Mouse (Mus musculus): Measurements from ENCODE around the gene Exosc6. TPM values are rescaled to one million over a fixed set of nuclear protein-coding genes. Genes with fewer than 3 reads are reported as not detected.
"Not testable (repeated sequence)": the region's sequence is repeated elsewhere in the genome, so short reads cannot be mapped to it uniquely, and the experiment has no call there.

Exosc6 gene
- not detected for polyA plus RNA-seq (2021)

- peak; percentile 85 for ATAC-seq
- POLR2A ChIA-PET, result interaction anchor here (0.6 to 1.6 kb wide), 5 partner anchors 19 to 210 kb away, joined by 3 to 9 read pairs (median 3); no protein-coding TSS in a partner anchor
- TF ChIP-seq CTCF (IDR thresholded peaks at IDR 0.05), result no peak
- CTCF ChIA-PET, result interaction anchor here (0.5 to 2.6 kb wide), 14 partner anchors 10 to 36 kb away, joined by 3 to 13 read pairs (median 4); partner anchors contain the start of genes Aars and Clec18a
- H3K27me3 ChIP-seq, result no peaks in the 10 kb centered on the region
- DNase-seq (ENCODE audit: low read depth, low spot score), result peak; percentile 54
- in situ Hi-C loops (cut with MboI; ENCODE audit: low pct_unique_long_range_greater_than_20kb), result loop anchor here (5.0 kb wide), 1 partner anchor 36 kb away; the partner anchor contains the start of genes Clec18a and Pdpr
Observed at GRCm38 (mm10) chr8:111056158-111056663, at the start of gene Exosc6. Exosc6 (plus strand) TSS chr8:111056339.

DNA sequence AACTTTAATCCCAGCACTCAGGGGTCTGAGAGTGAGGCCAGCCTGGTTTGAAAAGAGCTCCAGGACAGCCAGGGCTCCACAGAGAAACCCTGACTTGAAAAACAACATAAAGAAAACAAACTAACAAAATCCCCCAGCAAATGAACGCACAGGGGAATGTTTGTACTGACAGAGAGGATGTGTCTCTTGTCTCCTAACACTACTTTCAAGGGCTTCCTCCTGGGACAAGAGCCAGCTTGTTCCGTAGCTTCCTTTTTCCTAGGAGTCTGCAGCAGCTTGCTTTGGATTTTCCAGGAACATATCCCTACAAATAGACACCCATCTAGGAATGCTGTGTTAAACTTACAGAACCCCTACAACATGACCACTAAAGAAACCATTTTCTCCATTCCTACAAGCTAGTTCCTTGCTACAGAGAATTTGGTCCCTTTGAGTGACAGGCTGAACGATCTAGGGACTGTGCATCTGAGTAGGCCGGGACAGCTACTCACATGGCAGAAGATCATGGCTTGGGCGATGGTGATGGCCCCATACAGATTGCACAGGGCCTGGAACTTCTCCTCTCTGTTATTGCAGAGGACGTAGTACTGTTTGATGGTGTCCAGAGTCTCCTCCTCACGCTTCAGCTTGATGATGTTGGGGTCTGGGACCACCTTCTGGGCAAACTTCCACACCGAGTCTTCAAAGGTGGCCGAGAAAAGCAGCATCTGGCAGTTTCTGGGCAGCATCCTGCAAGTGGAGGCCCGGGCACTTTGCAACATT lies 45.7 kb upstream of the Exosc6 start:
- H3K27me3 ChIP-seq; DNase-seq (ENCODE audit: low read depth, low spot score); ATAC-seq; CTCF ChIA-PET; in situ Hi-C loops (cut with MboI; ENCODE audit: low pct_unique_long_range_greater_than_20kb): not testable (repeated sequence)
- POLR2A ChIA-PET, result interaction anchor here (0.6 kb wide), 1 partner anchor 33 kb away, joined by 4 read pairs; no protein-coding TSS in a partner anchor

GRCm38 (mm10) chr8:111026609-111027008 lies 29.5 kb upstream of the Exosc6 start:
- DNase-seq (ENCODE audit: low read depth, low spot score); ATAC-seq; H3K27me3 ChIP-seq; in situ Hi-C loops (cut with MboI; ENCODE audit: low pct_unique_long_range_greater_than_20kb): not testable (repeated sequence)
- CTCF ChIA-PET, result interaction anchor here (1.6 kb wide), 1 partner anchor 63 kb away, joined by 5 read pairs; no protein-coding TSS in a partner anchor
- POLR2A ChIA-PET, result interaction anchor here (0.9 kb wide), 1 partner anchor 53 kb away, joined by 3 read pairs; no protein-coding TSS in a partner anchor

- no peaks in the 10 kb centered on the region for H3K27me3 ChIP-seq
- ATAC-seq (peak; percentile 96), DNase-seq (ENCODE audit: low read depth, low spot score) (peak; percentile 35)
- no peak for TF ChIP-seq CTCF (IDR thresholded peaks at IDR 0.05)
- POLR2A ChIA-PET, result interaction anchor here (0.9 kb wide), 1 partner anchor 52 kb away, joined by 3 read pairs; no protein-coding TSS in a partner anchor
- in situ Hi-C loops (cut with MboI; ENCODE audit: low pct_unique_long_range_greater_than_20kb), result no loop called here
- CTCF ChIA-PET, result interaction anchor here (1.6 kb wide), 1 partner anchor 62 kb away, joined by 5 read pairs; no protein-coding TSS in a partner anchor
Observed at GRCm38 (mm10) chr8:111027391-111027937, 28.7 kb upstream of the Exosc6 start.

DNA sequence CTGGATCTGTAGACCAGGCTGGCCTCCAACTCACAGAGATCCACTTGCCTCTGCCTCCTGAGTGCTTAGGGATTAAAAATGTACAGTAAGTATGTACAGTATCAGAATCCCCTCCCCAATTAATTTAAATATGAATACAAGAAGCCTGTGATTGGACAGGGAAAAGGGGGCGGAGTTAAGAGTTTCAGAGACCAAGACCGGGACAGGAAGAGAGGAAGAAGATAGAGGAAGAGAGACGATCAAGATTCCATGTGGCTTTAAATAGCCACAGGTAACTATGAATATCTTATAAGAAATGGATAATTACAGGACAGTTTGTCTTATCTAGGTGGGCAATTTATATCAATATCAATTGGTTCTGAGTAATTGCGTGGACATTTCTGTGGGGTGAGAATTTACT lies 26.6 kb upstream of the Exosc6 start:
- no peak for TF ChIP-seq CTCF (IDR thresholded peaks at IDR 0.05)
- CTCF ChIA-PET, result interaction anchor here (1.0 kb wide), 1 partner anchor 11 kb away, joined by 3 read pairs; no protein-coding TSS in a partner anchor
- DNase-seq (ENCODE audit: low read depth, low spot score) (no peak), ATAC-seq (no peak)
- no peaks in the 10 kb centered on the region for H3K27me3 ChIP-seq
- in situ Hi-C loops (cut with MboI; ENCODE audit: low pct_unique_long_range_greater_than_20kb), result no loop called here
- POLR2A ChIA-PET, result interaction anchor here (0.6 kb wide), 1 partner anchor 48 kb away, joined by 3 read pairs; no protein-coding TSS in a partner anchor

DNA sequence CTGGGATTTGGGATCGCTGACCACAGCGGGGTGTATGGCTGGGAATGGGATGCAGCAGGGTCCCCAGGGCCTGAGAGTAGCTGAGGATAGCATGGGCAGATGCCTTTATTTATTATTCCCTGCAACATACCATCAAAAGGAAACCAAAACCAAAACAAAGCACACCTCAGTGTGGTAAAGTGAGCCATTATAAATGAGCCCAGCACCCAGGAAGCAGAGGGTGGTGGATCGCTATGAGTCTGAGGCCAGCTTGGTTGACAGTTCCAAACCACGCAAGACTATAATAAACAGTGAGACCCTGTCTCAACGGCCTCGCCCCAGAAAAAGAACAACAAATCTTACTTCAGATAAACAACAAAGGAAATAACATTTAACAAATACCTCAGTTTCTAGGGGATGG lies 26.1 kb upstream of the Exosc6 start:
- in situ Hi-C loops (cut with MboI; ENCODE audit: low pct_unique_long_range_greater_than_20kb), result no loop called here
- DNase-seq (ENCODE audit: low read depth, low spot score) (no peak), ATAC-seq (no peak)
- no peak for TF ChIP-seq CTCF (IDR thresholded peaks at IDR 0.05)
- ChIA-PET POLR2A (interaction anchor here (0.6 kb wide), 1 partner anchor 49 kb away, joined by 3 read pairs; no protein-coding TSS in a partner anchor), CTCF (interaction anchor here (1.0 kb wide), 1 partner anchor 12 kb away, joined by 3 read pairs; no protein-coding TSS in a partner anchor)
- no peaks in the 10 kb centered on the region for H3K27me3 ChIP-seq

- TF ChIP-seq CTCF (IDR thresholded peaks at IDR 0.05), result no peak
- CTCF ChIA-PET, result no interaction called here
- POLR2A ChIA-PET, result interaction anchor here (0.7 to 0.8 kb wide), 3 partner anchors 33 to 332 kb away, joined by 3 to 11 read pairs (median 6); partner anchors contain the start of gene Ddx19a
Observed at GRCm38 (mm10) chr8:111031572-111031971, 24.6 kb upstream of the Exosc6 start, which contains the start of gene Ddx19b. Ddx19b (minus strand) TSS chr8:111031751.

GRCm38 (mm10) chr8:111032916-111033315 lies 23.2 kb upstream of the Exosc6 start, which contains the start of gene Aars:
Aars (plus strand) TSS chr8:111033144.
- no peak for TF ChIP-seq CTCF (IDR thresholded peaks at IDR 0.05)
- in situ Hi-C loops (cut with MboI; ENCODE audit: low pct_unique_long_range_greater_than_20kb), result no loop called here
- POLR2A ChIA-PET, result no interaction called here

More at GRCm38 (mm10) chr8:111031572-111031971, 24.6 kb upstream of the Exosc6 start, which contains the start of gene Ddx19b:
- in situ Hi-C loops (cut with MboI; ENCODE audit: low pct_unique_long_range_greater_than_20kb), result no loop called here
- ATAC-seq (no peak), DNase-seq (ENCODE audit: low read depth, low spot score) (no peak)
- no peaks in the 10 kb centered on the region for H3K27me3 ChIP-seq

DNA sequence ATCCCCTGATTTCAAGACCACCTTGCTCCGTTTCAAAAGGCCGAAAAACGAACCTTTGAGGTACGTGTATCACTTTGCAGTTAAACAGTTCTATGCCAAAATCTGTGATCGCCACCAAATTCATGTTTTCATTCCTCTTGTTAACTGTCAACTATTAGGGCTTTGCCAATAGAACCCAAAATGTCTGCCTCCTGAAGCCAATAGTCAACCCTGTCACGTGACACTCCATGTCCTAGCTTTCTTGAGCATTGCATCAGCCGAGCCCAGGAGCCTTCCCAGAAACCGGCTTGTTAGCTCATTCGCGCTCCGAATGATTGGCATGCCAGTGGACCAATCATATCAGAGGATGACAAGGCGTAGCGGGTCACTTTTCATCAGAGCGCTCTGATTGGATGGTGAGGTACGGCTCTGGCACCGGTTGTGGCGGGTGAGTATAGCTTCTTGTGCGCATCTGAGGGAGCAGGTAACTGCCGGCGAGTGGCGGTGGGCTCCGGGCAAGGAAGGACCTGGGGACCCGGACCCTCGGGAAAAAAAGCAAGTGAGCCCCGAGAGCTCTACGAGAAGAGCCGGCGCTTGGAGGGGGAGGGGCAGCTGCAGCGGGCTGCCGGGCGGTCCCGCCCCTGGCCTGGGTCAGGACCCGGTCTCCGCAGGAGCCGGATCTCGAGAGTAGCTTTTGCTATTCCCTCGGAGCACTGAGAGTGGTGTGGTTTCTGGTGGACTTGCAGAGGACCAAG lies 22.5 kb upstream of the Exosc6 start:
- DNase-seq (ENCODE audit: low read depth, low spot score), result peak; percentile 99
- in situ Hi-C loops (cut with MboI; ENCODE audit: low pct_unique_long_range_greater_than_20kb), result no loop called here
- no peak for TF ChIP-seq CTCF (IDR thresholded peaks at IDR 0.05)

More at GRCm38 (mm10) chr8:111032916-111033315, 23.2 kb upstream of the Exosc6 start, which contains the start of gene Aars:
- H3K27me3 ChIP-seq, result no peaks in the 10 kb centered on the region
- DNase-seq (ENCODE audit: low read depth, low spot score), result no peak
- CTCF ChIA-PET, result interaction anchor here (0.8 to 3.5 kb wide), 5 partner anchors 11 to 115 kb away, joined by 3 to 14 read pairs (median 3); partner anchors contain the start of genes Clec18a and Exosc6
- no peak for ATAC-seq

More for the DNA sequence above, 22.5 kb upstream of the Exosc6 start:
- POLR2A ChIA-PET, result no interaction called here
- CTCF ChIA-PET, result interaction anchor here (0.8 to 3.5 kb wide), 5 partner anchors 10 to 116 kb away, joined by 3 to 14 read pairs (median 3); partner anchors contain the start of genes Clec18a and Exosc6
- H3K27me3 ChIP-seq, result no peaks in the 10 kb centered on the region
- peak; percentile 95 for ATAC-seq

Data from Patski (cell line).